Mouse (Mus musculus) limb, embryonic 14.5 days (tissue): ENCODE data around the gene Aff3. TPM values are rescaled to one million over a fixed set of nuclear protein-coding genes. Genes with fewer than 3 reads are reported as not detected.

Experiments used
- ATAC-seq: fragments of 200-750 bp; cut with Nextera tagmentation; 2 replicates; pipeline ENCODE4 v1.8.0; 2017; ENCODE audit warnings: low read depth, moderate number of reproducible peaks, moderate TSS enrichment; ENCODE audit not compliant: low FRiP score
- DNase-seq: peaks from one replicate; pipeline ENCODE4 v3.0.0-alpha.2; 2015; ENCODE audit warnings: low spot score
- H3K27ac ChIP-seq: fragments of 300-500 bp; sonication (generic); replicated peaks from 2 replicates; pipeline ENCODE4 v1.5.1; 2014; ENCODE audit warnings: low read depth, mild to moderate bottlenecking, low read length, moderate library complexity, mixed read lengths
- H3K27me3 ChIP-seq: fragments of 300-500 bp; sonication (generic); 2 replicates; pipeline ENCODE4 v1.6.1; 2014; ENCODE audit warnings: low read length, mixed read lengths; ENCODE audit not compliant: control insufficient read depth, insufficient read depth
- H3K36me3 ChIP-seq: fragments of 300-500 bp; sonication (generic); 2 replicates; pipeline ENCODE4 v1.6.1; 2014; ENCODE audit warnings: mild to moderate bottlenecking, low read length, moderate library complexity, mixed read lengths; ENCODE audit not compliant: control insufficient read depth, insufficient read depth
- H3K4me1 ChIP-seq: fragments of 300-500 bp; sonication (generic); 2 replicates; pipeline ENCODE4 v1.6.1; 2014; ENCODE audit warnings: antibody characterized with exemption, low read length, mixed read lengths; ENCODE audit not compliant: control insufficient read depth, insufficient read depth
- H3K4me2 ChIP-seq: fragments of 300-500 bp; sonication (generic); replicated peaks from 2 replicates; pipeline ENCODE4 v1.6.1; 2014; ENCODE audit warnings: low read depth, mild to moderate bottlenecking, low read length, moderate library complexity; ENCODE audit not compliant: severe bottlenecking
- H3K4me3 ChIP-seq: fragments of 300-500 bp; sonication (generic); replicated peaks from 2 replicates; pipeline ENCODE4 v1.5.1; 2014; ENCODE audit warnings: low read length
- H3K9ac ChIP-seq: fragments of 300-500 bp; sonication (generic); 2 replicates; pipeline ENCODE4 v1.6.1; 2014; ENCODE audit warnings: mild to moderate bottlenecking, low read depth, low read length, moderate library complexity; ENCODE audit not compliant: severe bottlenecking
- H3K9me3 ChIP-seq: fragments of 300-500 bp; sonication (generic); 2 replicates; pipeline ENCODE4 v1.6.1; 2016; ENCODE audit warnings: low read length; ENCODE audit not compliant: control insufficient read depth
- POLR2A ChIP-seq: fragments of 200-500 bp; IDR thresholded peaks from 2 replicates; pipeline ENCODE4 v1.8.0; 2012; ENCODE audit warnings: inconsistent platforms, mild to moderate bottlenecking, moderate library complexity, borderline replicate concordance; ENCODE audit not compliant: insufficient read depth, insufficient read length; ENCODE audit errors: extremely low read depth
- WGBS: fragments of 180-500 bp; shearing (Covaris S2); extraction: QIAGEN DNeasy Blood & Tissue Kit; methylation state at CpG from one replicate; pipeline ENCODE4 v1.1.7; 2014; 5-methylcytosine and 5-hydroxymethylcytosine counted together
- polyA plus RNA-seq, 2 experiments: library from polyadenylated mRNA; depleted of rRNA in 1 of 2; stranded (reverse) in 1 of 2; unstranded in 1 of 2; fragments of >200 nt; fragmentation: Nextera tagmentation in 1 of 2; extraction: Ambion mirVana in 1 of 2; gene quantifications; 2 replicates each; pipeline versions ENCODE4 v1.2.1 to v1.2.3; 2012 to 2014

The Aff3 gene
- polyA plus RNA-seq, 2 experiments = 20.4 to 22.4 TPM

DNA sequence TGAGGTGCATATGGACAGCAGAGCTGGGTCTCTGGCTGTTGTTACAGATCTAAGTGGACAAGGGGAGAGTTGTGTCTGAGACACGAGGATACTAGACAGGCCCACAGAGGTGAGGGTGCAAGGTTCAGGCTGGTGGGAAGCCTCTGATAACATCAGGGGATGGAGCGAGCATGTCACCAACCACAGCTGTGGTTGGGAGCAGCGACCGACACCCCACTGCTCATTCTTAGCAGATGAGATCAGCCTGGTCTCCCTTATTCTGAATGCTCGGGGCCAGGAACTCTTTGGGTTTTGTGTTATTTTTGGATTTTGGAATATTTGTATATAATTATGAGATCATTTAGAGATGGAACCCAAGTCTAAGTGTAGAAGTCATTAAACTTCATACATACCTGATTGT, 452.4 kb downstream of the Aff3 start:
- H3K9ac ChIP-seq = no peak overlapping the region
- H3K4me3 ChIP-seq = no peak overlapping the region
- ATAC-seq (no peak), DNase-seq (no peak)
- H3K4me2 ChIP-seq = no peak overlapping the region
- H3K9me3 ChIP-seq = no peaks in the 10 kb centered on the region
- H3K4me1 ChIP-seq = peaks cover 17% of the 10 kb centered on the region
- no peak for TF ChIP-seq POLR2A
- H3K27ac ChIP-seq = no peak overlapping the region
- H3K27me3 ChIP-seq = no peaks in the 10 kb centered on the region
- H3K36me3 ChIP-seq = peaks cover 29% of the 10 kb centered on the region
- 70% methylated on average over 5 of the region's 5 CpGs for WGBS

DNA sequence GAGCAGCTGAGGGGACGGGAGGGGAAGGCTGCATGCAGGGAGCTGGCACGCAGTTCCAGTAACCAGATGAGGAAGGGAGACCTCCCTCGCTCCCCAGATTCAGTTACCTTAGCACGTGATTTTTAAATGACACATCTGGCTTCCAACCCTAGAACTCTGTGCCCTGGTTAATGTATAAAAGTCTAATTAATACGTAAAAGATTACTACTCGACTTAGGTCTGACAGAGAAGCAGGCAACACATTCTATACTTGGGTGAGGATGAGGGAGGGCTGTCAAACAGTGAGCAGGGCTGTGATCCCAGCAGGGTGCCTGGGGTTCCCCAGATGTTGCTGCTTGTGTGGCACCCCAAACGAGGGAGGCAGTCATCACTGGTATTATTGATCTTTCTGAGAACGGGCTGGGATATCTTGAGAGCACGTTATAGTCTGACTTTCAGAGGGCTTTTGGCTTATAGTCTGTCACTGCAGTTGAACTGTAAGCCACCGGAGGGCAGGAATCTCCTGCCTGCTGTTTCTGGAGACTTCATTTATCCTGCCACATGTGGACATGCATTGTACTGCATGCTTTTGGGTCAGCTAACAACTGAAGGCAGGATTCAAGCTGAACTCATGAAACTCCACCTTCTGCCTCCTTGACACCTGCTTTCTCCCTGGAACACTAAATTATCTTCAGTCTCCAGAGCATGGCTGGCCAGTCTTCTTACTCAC, 462.1 kb downstream of the Aff3 start:
- H3K4me2 ChIP-seq = no peak overlapping the region
- WGBS = 47% methylated on average over 10 of the region's 10 CpGs

DNA sequence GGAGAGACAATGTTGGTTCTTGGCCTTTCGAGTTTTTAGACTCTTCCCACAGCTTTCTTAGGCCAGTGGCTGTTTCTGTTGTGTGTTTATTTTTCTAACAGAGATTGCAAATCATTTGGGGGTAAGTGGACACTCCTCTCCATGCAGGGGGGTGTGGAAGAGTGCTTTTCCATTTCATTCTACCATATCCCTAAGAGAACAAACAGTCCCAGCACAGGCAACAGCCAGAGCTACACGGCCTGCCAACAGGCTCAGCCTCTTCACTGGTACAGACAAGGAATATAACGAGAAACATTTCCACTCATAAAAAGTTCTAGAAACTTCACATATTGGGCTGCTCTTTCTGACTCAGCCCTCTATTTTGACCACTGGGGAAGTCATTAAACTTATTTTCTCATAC, 463.0 kb downstream of the Aff3 start:
- Histone ChIP-seq H3K9me3 (no peaks in the 10 kb centered on the region), H3K4me1 (peaks cover 4% of the 10 kb centered on the region), H3K9ac (no peak overlapping the region), H3K4me3 (no peak overlapping the region), H3K27ac (no peak overlapping the region), H3K36me3 (peaks cover 32% of the 10 kb centered on the region), H3K27me3 (no peaks in the 10 kb centered on the region), H3K4me2 (no peak overlapping the region)
- ATAC-seq (no peak), DNase-seq (no peak)
- TF ChIP-seq POLR2A = no peak
- 59% methylated on average over 3 of the region's 3 CpGs for WGBS

More for the DNA sequence above, 462.1 kb downstream of the Aff3 start:
- H3K4me1 ChIP-seq = peaks cover 4% of the 10 kb centered on the region
- H3K4me3 ChIP-seq = no peak overlapping the region
- H3K27me3 ChIP-seq = no peaks in the 10 kb centered on the region
- H3K36me3 ChIP-seq = peaks cover 35% of the 10 kb centered on the region
- no peak overlapping the region for H3K9ac ChIP-seq
- peak; percentile 50; the same call in 1 of the 2 replicates for ATAC-seq
- H3K27ac ChIP-seq = no peak overlapping the region
- no peaks in the 10 kb centered on the region for H3K9me3 ChIP-seq
- TF ChIP-seq POLR2A = no peak
- peak; percentile 47 for DNase-seq

DNA sequence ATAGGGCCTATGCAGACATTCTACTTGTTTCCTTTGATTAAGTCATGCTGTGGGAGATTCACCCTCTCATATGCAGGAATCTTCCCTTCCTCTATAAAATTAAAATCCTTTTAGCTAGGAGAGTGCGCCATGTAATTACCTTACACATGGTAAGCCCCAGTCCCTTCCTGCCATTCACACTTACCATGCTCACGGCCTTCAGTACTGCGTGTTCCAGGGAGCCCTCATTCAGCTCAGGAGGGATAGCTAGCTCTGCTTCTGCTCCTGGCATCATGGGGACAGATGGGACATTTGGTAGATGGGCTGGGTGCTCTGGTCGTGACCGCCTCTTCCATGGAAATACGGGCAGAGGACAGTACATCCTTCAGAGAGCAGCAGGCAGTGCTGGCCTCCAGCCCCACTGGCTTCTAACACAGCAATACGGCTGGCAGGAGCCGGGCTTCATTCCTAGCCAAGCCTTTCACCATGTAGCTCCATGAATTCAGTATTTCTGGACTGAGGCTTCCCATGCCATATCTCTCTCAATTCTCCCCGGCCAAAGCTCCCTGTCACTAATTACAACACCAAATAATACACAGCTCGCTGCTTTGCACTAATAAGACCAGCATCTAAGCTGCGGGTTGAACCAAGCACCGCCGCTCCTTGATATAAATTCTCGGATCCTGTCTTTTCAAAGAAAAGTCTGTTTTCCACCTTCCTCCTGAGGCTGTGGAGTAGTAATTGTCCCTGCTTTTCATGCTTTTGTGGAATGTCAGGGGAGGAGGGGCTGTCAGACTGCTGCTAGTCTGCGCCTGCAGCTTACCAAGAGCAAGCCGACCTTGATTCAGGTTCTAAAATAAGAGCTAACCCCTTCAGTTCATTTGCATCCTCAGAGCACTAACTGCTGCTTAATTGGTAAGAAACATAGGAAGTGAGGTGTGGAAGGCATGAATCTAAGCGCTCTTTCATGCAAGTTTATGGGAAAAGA, 464.8 kb downstream of the Aff3 start:
- Histone ChIP-seq H3K9me3 (no peaks in the 10 kb centered on the region), H3K4me3 (no peak overlapping the region), H3K4me1 (peaks cover 4% of the 10 kb centered on the region), H3K9ac (no peak overlapping the region), H3K27me3 (no peaks in the 10 kb centered on the region), H3K4me2 (no peak overlapping the region), H3K27ac (no peak overlapping the region), H3K36me3 (peaks cover 33% of the 10 kb centered on the region; the same call in 1 of the 2 replicates)
- 54% methylated on average over 17 of the region's 17 CpGs for WGBS
- no peak for ATAC-seq
- DNase-seq = no peak
- TF ChIP-seq POLR2A = no peak

DNA sequence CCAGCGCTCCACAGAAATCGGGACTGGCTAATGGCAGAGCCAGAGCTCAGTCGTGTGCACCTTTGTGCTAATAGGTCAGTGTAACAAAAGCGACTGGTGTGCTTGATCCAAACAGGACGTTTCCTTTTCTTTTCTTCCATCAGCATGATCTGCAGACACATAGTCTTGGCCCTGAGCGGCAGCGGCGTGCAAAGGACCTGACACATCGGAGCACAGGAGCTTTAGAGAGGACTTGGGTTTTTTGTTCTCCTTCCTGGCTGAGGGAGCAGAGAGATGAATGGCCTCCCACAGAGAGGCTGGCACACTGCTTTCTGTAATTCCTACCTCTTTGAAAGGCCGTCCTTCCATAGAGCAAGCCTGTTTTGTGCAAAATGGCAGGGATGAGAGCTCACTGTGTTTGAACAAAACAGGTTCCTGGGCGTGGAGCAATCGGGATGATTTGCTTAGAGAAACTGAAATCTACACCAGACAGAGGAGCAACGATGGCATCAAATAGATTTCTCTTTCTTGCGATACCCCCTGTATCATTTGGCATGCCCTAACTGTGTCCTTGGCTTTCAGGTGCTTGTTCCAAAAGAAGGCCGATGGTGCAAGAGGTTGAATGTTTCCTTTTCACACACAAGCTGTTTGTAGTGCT, 466.2 kb downstream of the Aff3 start:
- peaks cover 26% of the 10 kb centered on the region; the same call in 1 of the 2 replicates for H3K36me3 ChIP-seq
- TF ChIP-seq POLR2A = no peak
- H3K9ac ChIP-seq = no peak overlapping the region
- peaks cover 4% of the 10 kb centered on the region for H3K4me1 ChIP-seq
- H3K27ac ChIP-seq = no peak overlapping the region
- ATAC-seq = no peak
- no peaks in the 10 kb centered on the region for H3K27me3 ChIP-seq
- no peak overlapping the region for H3K4me2 ChIP-seq
- no peak overlapping the region for H3K4me3 ChIP-seq
- H3K9me3 ChIP-seq = no peaks in the 10 kb centered on the region
- 70% methylated on average over 15 of the region's 15 CpGs for WGBS
- DNase-seq = no peak
